Mouse (Mus musculus): ENCODE data around the gene Zfp62. TPM values are rescaled to one million over a fixed set of nuclear protein-coding genes. Genes with fewer than 3 reads are reported as not detected.

Zfp62 gene
- polyA plus RNA-seq, 1 experiment = 1.5 TPM

GRCm38 (mm10) chr11:49203771-49204497, 842 bp downstream of the Zfp62 start:
- Histone ChIP-seq H3K4me3 (replicated peaks) (peak overlapping the region; percentile 93), H3K36me3 (replicated peaks; ENCODE audit: low read length) (peaks cover 24% of the 10 kb centered on the region), H3K27me3 (replicated peaks) (no peaks in the 10 kb centered on the region), H3K9me3 (no peaks in the 10 kb centered on the region), H3K4me1 (peaks cover 60% of the 10 kb centered on the region)
- TF ChIP-seq FLI1 (IDR thresholded peaks at IDR 0.05; ENCODE audit: low read length) (no peak), GATA1 (IDR thresholded peaks at IDR 0.05; ENCODE audit: borderline replicate concordance, low read length) (no peak)

GRCm38 (mm10) chr11:49205080-49205590, 2.0 kb downstream of the Zfp62 start:
- TF ChIP-seq FLI1 (IDR thresholded peaks at IDR 0.05; ENCODE audit: low read length) = no peak
- peaks cover 21% of the 10 kb centered on the region for H3K36me3 ChIP-seq (replicated peaks; ENCODE audit: low read length)
- H3K9me3 ChIP-seq = no peaks in the 10 kb centered on the region
- peak overlapping the region; percentile 84 for H3K4me3 ChIP-seq (replicated peaks)
- H3K27me3 ChIP-seq (replicated peaks) = no peaks in the 10 kb centered on the region
- peaks cover 71% of the 10 kb centered on the region for H3K4me1 ChIP-seq

- Histone ChIP-seq H3K27me3 (replicated peaks) (no peaks in the 10 kb centered on the region), H3K36me3 (replicated peaks; ENCODE audit: low read length) (peaks cover 29% of the 10 kb centered on the region), H3K9me3 (no peaks in the 10 kb centered on the region), H3K4me3 (replicated peaks) (no peak overlapping the region), H3K4me1 (peaks cover 74% of the 10 kb centered on the region)
- TF ChIP-seq FLI1 (IDR thresholded peaks at IDR 0.05; ENCODE audit: low read length) (no peak), GATA1 (IDR thresholded peaks at IDR 0.05; ENCODE audit: borderline replicate concordance, low read length) (no peak)
These were observed 4.4 kb downstream of the Zfp62 start for GRCm38 (mm10) chr11:49207495-49207894.

- TF ChIP-seq FLI1 (IDR thresholded peaks at IDR 0.05; ENCODE audit: low read length) (no peak), GATA1 (IDR thresholded peaks at IDR 0.05; ENCODE audit: borderline replicate concordance, low read length) (no peak)
- H3K36me3 ChIP-seq (replicated peaks; ENCODE audit: low read length) = peaks cover 62% of the 10 kb centered on the region
These were observed 9.5 kb downstream of the Zfp62 start for GRCm38 (mm10) chr11:49212577-49212976.

GRCm38 (mm10) chr11:49213505-49213904, 10.4 kb downstream of the Zfp62 start:
- TF ChIP-seq FLI1 (IDR thresholded peaks at IDR 0.05; ENCODE audit: low read length) (no peak), GATA1 (IDR thresholded peaks at IDR 0.05; ENCODE audit: borderline replicate concordance, low read length) (no peak)
- Histone ChIP-seq H3K4me1 (peaks cover 48% of the 10 kb centered on the region), H3K4me3 (replicated peaks) (no peak overlapping the region), H3K36me3 (replicated peaks; ENCODE audit: low read length) (peaks cover 68% of the 10 kb centered on the region), H3K9me3 (no peaks in the 10 kb centered on the region), H3K27me3 (replicated peaks) (no peaks in the 10 kb centered on the region)

More at GRCm38 (mm10) chr11:49212577-49212976, 9.5 kb downstream of the Zfp62 start:
- no peaks in the 10 kb centered on the region for H3K27me3 ChIP-seq (replicated peaks)
- H3K4me3 ChIP-seq (replicated peaks) = no peak overlapping the region
- H3K4me1 ChIP-seq = peaks cover 56% of the 10 kb centered on the region
- H3K9me3 ChIP-seq = no peaks in the 10 kb centered on the region

- Histone ChIP-seq H3K9me3 (no peaks in the 10 kb centered on the region), H3K4me3 (replicated peaks) (no peak overlapping the region), H3K4me1 (0 out of 2 replicates have a peak, but pooled peaks cover 4% of the 10 kb centered on the region), H3K27me3 (replicated peaks) (no peaks in the 10 kb centered on the region), H3K36me3 (replicated peaks; ENCODE audit: low read length) (peaks cover 52% of the 10 kb centered on the region)
- TF ChIP-seq FLI1 (IDR thresholded peaks at IDR 0.05; ENCODE audit: low read length) = no peak
These were observed 16.2 kb downstream of the Zfp62 start for GRCm38 (mm10) chr11:49219271-49219670.

- Histone ChIP-seq H3K4me1 (peaks cover 7% of the 10 kb centered on the region; the same call in 1 of the 2 replicates), H3K9me3 (no peaks in the 10 kb centered on the region), H3K27me3 (replicated peaks) (no peaks in the 10 kb centered on the region), H3K36me3 (replicated peaks; ENCODE audit: low read length) (peaks cover 6% of the 10 kb centered on the region), H3K4me3 (replicated peaks) (no peak overlapping the region)
- TF ChIP-seq FLI1 (IDR thresholded peaks at IDR 0.05; ENCODE audit: low read length) (no peak), GATA1 (IDR thresholded peaks at IDR 0.05; ENCODE audit: borderline replicate concordance, low read length) (no peak)
These were observed 21.4 kb downstream of the Zfp62 start for GRCm38 (mm10) chr11:49224455-49224854.

GRCm38 (mm10) chr11:49232781-49233180, 29.7 kb downstream of the Zfp62 start:
- Histone ChIP-seq H3K9me3 (no peaks in the 10 kb centered on the region), H3K4me1 (peaks cover 14% of the 10 kb centered on the region), H3K27me3 (replicated peaks) (no peaks in the 10 kb centered on the region), H3K4me3 (replicated peaks) (no peak overlapping the region), H3K36me3 (replicated peaks; ENCODE audit: low read length) (no peaks in the 10 kb centered on the region)
- TF ChIP-seq GATA1 (IDR thresholded peaks at IDR 0.05; ENCODE audit: borderline replicate concordance, low read length) = no peak
- TF ChIP-seq FLI1 (IDR thresholded peaks at IDR 0.05; ENCODE audit: low read length) = no peak

- peaks cover 24% of the 10 kb centered on the region for H3K4me1 ChIP-seq
- no peaks in the 10 kb centered on the region for H3K27me3 ChIP-seq (replicated peaks)
- no peaks in the 10 kb centered on the region for H3K9me3 ChIP-seq
- TF ChIP-seq GATA1 (IDR thresholded peaks at IDR 0.05; ENCODE audit: borderline replicate concordance, low read length) (no peak), FLI1 (IDR thresholded peaks at IDR 0.05; ENCODE audit: low read length) (no peak)
- H3K36me3 ChIP-seq (replicated peaks; ENCODE audit: low read length) = no peaks in the 10 kb centered on the region
- no peak overlapping the region for H3K4me3 ChIP-seq (replicated peaks)
These were observed 32.5 kb downstream of the Zfp62 start for GRCm38 (mm10) chr11:49235459-49236207.

- H3K9me3 ChIP-seq = no peaks in the 10 kb centered on the region
- TF ChIP-seq FLI1 (IDR thresholded peaks at IDR 0.05; ENCODE audit: low read length) = no peak
- no peak for TF ChIP-seq GATA1 (IDR thresholded peaks at IDR 0.05; ENCODE audit: borderline replicate concordance, low read length)
- H3K27me3 ChIP-seq (replicated peaks) = no peaks in the 10 kb centered on the region
- H3K36me3 ChIP-seq (replicated peaks; ENCODE audit: low read length) = no peaks in the 10 kb centered on the region
- H3K4me3 ChIP-seq (replicated peaks) = no peak overlapping the region
- H3K4me1 ChIP-seq = peaks cover 34% of the 10 kb centered on the region
These were observed 33.8 kb downstream of the Zfp62 start for GRCm38 (mm10) chr11:49236891-49237290.
